Mouse (Mus musculus): ENCODE results near the gene Nup133.

Nup133 gene

GRCm38 (mm10) chr8:123953686-123954085 lies 4.6 kb upstream of the Nup133 start:
- DNase-seq (ENCODE audit: low spot score in 2 of 2), result no peak

- peak; percentile 48 to 63 for DNase-seq (ENCODE audit: low spot score in 2 of 2)
These were observed 1.2 kb upstream of the Nup133 start for GRCm38 (mm10) chr8:123950077-123950802.

- DNase-seq (ENCODE audit: low spot score in 2 of 2), result no peak
These were observed 571 bp upstream of the Nup133 start for GRCm38 (mm10) chr8:123949686-123949986.

- DNase-seq (ENCODE audit: low spot score in 2 of 2), result no peak
These were observed 20.0 kb downstream of the Nup133 start for GRCm38 (mm10) chr8:123929026-123929425.

GRCm38 (mm10) chr8:123925671-123926070 lies 23.4 kb downstream of the Nup133 start:
- no peak for DNase-seq (ENCODE audit: low spot score in 2 of 2)

- DNase-seq (ENCODE audit: low spot score in 2 of 2), result peak; percentile 55 to 79
These were observed 24.3 kb downstream of the Nup133 start for GRCm38 (mm10) chr8:123924719-123925118.

- DNase-seq (ENCODE audit: low spot score in 2 of 2), result no peak
These were observed 34.4 kb downstream of the Nup133 start for GRCm38 (mm10) chr8:123914635-123915034.

GRCm38 (mm10) chr8:123912265-123912664 lies 36.8 kb downstream of the Nup133 start:
- no peak for DNase-seq (ENCODE audit: low spot score in 2 of 2)

GRCm38 (mm10) chr8:123907604-123908003 lies 41.5 kb downstream of the Nup133 start:
- no peak for DNase-seq (ENCODE audit: low spot score in 2 of 2)

- no peak for DNase-seq (ENCODE audit: low spot score in 2 of 2)
These were observed 46.4 kb downstream of the Nup133 start for GRCm38 (mm10) chr8:123902653-123903052.

GRCm38 (mm10) chr8:123899366-123899765 lies 49.7 kb downstream of the Nup133 start:
- DNase-seq (ENCODE audit: low spot score in 2 of 2), result no peak

- no peak for DNase-seq (ENCODE audit: low spot score in 2 of 2)
These were observed 50.5 kb downstream of the Nup133 start for GRCm38 (mm10) chr8:123898576-123898975.

GRCm38 (mm10) chr8:123896774-123897173 lies 52.3 kb downstream of the Nup133 start:
- no peak for DNase-seq (ENCODE audit: low spot score in 2 of 2)

GRCm38 (mm10) chr8:123896366-123896761 lies 52.7 kb downstream of the Nup133 start:
- no peak for DNase-seq (ENCODE audit: low spot score in 2 of 2)

- no peak for DNase-seq (ENCODE audit: low spot score in 2 of 2)
These were observed 53.2 kb downstream of the Nup133 start for GRCm38 (mm10) chr8:123895680-123896365.

GRCm38 (mm10) chr8:123895230-123895629 lies 53.8 kb downstream of the Nup133 start:
- no peak for DNase-seq (ENCODE audit: low spot score in 2 of 2)

- DNase-seq (ENCODE audit: low spot score in 2 of 2), result no peak
These were observed 54.5 kb downstream of the Nup133 start, which contains the start of gene Acta1 for GRCm38 (mm10) chr8:123894502-123895097. Gene Acta1 (minus strand): TSS chr8:123894751.

- DNase-seq (ENCODE audit: low spot score in 2 of 2), result no peak
These were observed 55.7 kb downstream of the Nup133 start for GRCm38 (mm10) chr8:123893413-123893812.

- DNase-seq (ENCODE audit: low spot score in 2 of 2), result no peak
These were observed 56.4 kb downstream of the Nup133 start for GRCm38 (mm10) chr8:123892586-123893155.

GRCm38 (mm10) chr8:123891883-123892585 lies 57.0 kb downstream of the Nup133 start:
- no peak for DNase-seq (ENCODE audit: low spot score in 2 of 2)

GRCm38 (mm10) chr8:123891271-123891670 lies 57.8 kb downstream of the Nup133 start:
- no peak for DNase-seq (ENCODE audit: low spot score in 2 of 2)

- DNase-seq (ENCODE audit: low spot score in 2 of 2), result no peak
These were observed 59.3 kb downstream of the Nup133 start for GRCm38 (mm10) chr8:123889797-123890196.

Data from thymus, postnatal 10 days (tissue).